Mouse (Mus musculus): ENCODE data around the gene Hdac7.

DNA sequence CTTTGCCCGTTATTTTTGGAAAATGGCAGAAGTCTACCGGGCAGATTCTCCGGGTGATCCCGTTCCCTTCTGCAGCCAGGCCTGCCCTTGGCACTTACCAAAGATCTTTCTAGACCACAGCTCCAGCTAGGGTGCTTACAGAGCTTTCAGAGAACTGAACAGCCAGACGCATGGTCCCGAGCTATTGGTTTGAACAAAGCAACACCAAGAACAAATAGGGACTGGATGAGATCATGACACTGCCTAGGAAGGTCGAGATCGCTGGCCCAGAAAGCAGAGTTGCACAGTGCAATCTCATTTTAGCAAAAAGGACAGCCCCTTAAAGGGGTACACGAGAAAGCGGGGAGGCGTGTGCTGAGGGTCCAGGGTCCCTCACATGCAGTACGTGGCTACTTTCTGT, 20.8 kb downstream of the Hdac7 start:
- TF ChIP-seq CTCF (IDR thresholded peaks at IDR 0.05; ENCODE audit: low read depth) (no peak), EP300 (IDR thresholded peaks at IDR 0.05; ENCODE audit: low read depth) (no peak)

Data from liver, embryonic 14.5 days (tissue).